Mouse (Mus musculus) CH12.LX (cell line): ENCODE measurements around the gene Mtfr1l. TPM values are rescaled to one million over a fixed set of nuclear protein-coding genes. Genes with fewer than 3 reads are reported as not detected.

Source experiments
- DNase-seq: peaks from one replicate; pipeline ENCODE4 v3.0.0-alpha.2; 2013; ENCODE audit errors: extremely low read depth
- H3K27ac ChIP-seq: 2 replicates; pipeline ENCODE4 v1.5.1; 2012; ENCODE audit warnings: low read depth, mild to moderate bottlenecking, control low read depth, moderate library complexity; ENCODE audit not compliant: insufficient read depth
- H3K27me3 ChIP-seq: replicated peaks from 2 replicates; pipeline ENCODE3; 2012; ENCODE audit warnings: inconsistent platforms
- H3K36me3 ChIP-seq, 2 experiments: replicated peaks in 1 of 2; 2 replicates each; pipeline versions ENCODE3 to v1.6.1; 2012; ENCODE audit warnings: inconsistent platforms in 1 of 2, low read length in 1 of 2, mild to moderate bottlenecking in 1 of 2, mixed read lengths in 1 of 2, moderate library complexity in 1 of 2; ENCODE audit not compliant: control insufficient read depth in 1 of 2, insufficient read depth in 1 of 2
- H3K4me1 ChIP-seq, 2 experiments: 2 replicates each; pipeline ENCODE4 v1.6.1; 2012; ENCODE audit warnings: inconsistent platforms in 1 of 2, moderate library complexity in 1 of 2; ENCODE audit not compliant: insufficient read depth in 2 of 2, control insufficient read depth in 1 of 2
- H3K4me2 ChIP-seq: 2 replicates; pipeline ENCODE4 v1.6.1; 2012; ENCODE audit warnings: low read depth, mild to moderate bottlenecking, control low read depth; ENCODE audit not compliant: poor library complexity, insufficient read depth, severe bottlenecking
- H3K4me3 ChIP-seq, 3 experiments: fragments of 150-350 bp in 1 of 3; sonication (generic) in 1 of 3; replicated peaks in 1 of 3; 2 replicates each; pipeline versions ENCODE3 to v1.5.1; 2011 to 2012; ENCODE audit warnings: low read depth in 2 of 3, low read length in 2 of 3, mild to moderate bottlenecking in 2 of 3, moderate library complexity in 2 of 3, control low read depth in 1 of 3, improper control_type of control experiment in 1 of 3, inconsistent platforms in 1 of 3, mixed read lengths in 1 of 3; ENCODE audit not compliant: poor library complexity in 1 of 3
- H3K79me2 ChIP-seq: replicated peaks from 2 replicates; pipeline ENCODE4 v1.6.1; 2012; ENCODE audit warnings: mild to moderate bottlenecking, moderate library complexity; ENCODE audit not compliant: control insufficient read depth, poor library complexity, insufficient read depth, severe bottlenecking; ENCODE audit errors: extremely low read depth
- H3K9ac ChIP-seq: 2 replicates; pipeline ENCODE4 v1.6.1; 2012; ENCODE audit warnings: low read depth, mild to moderate bottlenecking, control low read depth, moderate library complexity; ENCODE audit not compliant: insufficient read depth
- H3K9me3 ChIP-seq: replicated peaks from 2 replicates; pipeline ENCODE3; 2012; ENCODE audit warnings: low read length, inconsistent platforms, mixed read lengths
- CTCF ChIP-seq, 2 experiments: IDR thresholded peaks in 1 of 2; conservative IDR thresholded peaks in 1 of 2; 2 replicates each; pipeline ENCODE4 v1.5.1; 2011 to 2012; ENCODE audit warnings: low read depth in 2 of 2, low read length in 2 of 2, improper control_type of control experiment in 1 of 2, inconsistent platforms in 1 of 2, mild to moderate bottlenecking in 1 of 2, moderate library complexity in 1 of 2
- E2F4 ChIP-seq: IDR thresholded peaks from 2 replicates; pipeline ENCODE4 v1.6.1; 2011; ENCODE audit warnings: low read depth, low read length, improper control_type of control experiment; ENCODE audit not compliant: insufficient replicate concordance
- EP300 ChIP-seq: IDR thresholded peaks from 2 replicates; pipeline ENCODE4 v1.6.1; 2011; ENCODE audit warnings: low read length, improper control_type of control experiment
- GABPA ChIP-seq: IDR thresholded peaks from 2 replicates; pipeline ENCODE4 v1.6.1; 2012; ENCODE audit warnings: low read depth, low read length, improper control_type of control experiment, inconsistent platforms; ENCODE audit not compliant: insufficient replicate concordance
- IRF4 ChIP-seq: IDR thresholded peaks from 2 replicates; pipeline ENCODE4 v1.6.1; 2014; ENCODE audit warnings: low read depth, mild to moderate bottlenecking, inconsistent platforms, low read length, improper control_type of control experiment
- JUN ChIP-seq: IDR thresholded peaks from 2 replicates; pipeline ENCODE4 v1.6.1; 2011; ENCODE audit warnings: low read depth, mild to moderate bottlenecking, low read length, improper control_type of control experiment, moderate library complexity; ENCODE audit not compliant: insufficient read depth
- JUND ChIP-seq: conservative IDR thresholded peaks from 2 replicates; pipeline ENCODE4 v1.6.1; 2011; ENCODE audit warnings: low read depth, low read length, improper control_type of control experiment
- KAT2A ChIP-seq: IDR thresholded peaks from 2 replicates; pipeline ENCODE4 v1.6.1; 2012; ENCODE audit warnings: low read length, improper control_type of control experiment, inconsistent platforms; ENCODE audit not compliant: insufficient replicate concordance
- MAZ ChIP-seq: IDR thresholded peaks from 2 replicates; pipeline ENCODE4 v1.6.1; 2012; ENCODE audit warnings: low read depth, mild to moderate bottlenecking, inconsistent platforms, low read length, improper control_type of control experiment, moderate library complexity
- MEF2A ChIP-seq: IDR thresholded peaks from 2 replicates; pipeline ENCODE4 v1.6.1; 2014; ENCODE audit warnings: low read depth, mild to moderate bottlenecking, inconsistent platforms, low read length, improper control_type of control experiment, borderline replicate concordance
- MXI1 ChIP-seq: IDR thresholded peaks from 2 replicates; pipeline ENCODE4 v1.6.1; 2011; ENCODE audit warnings: mild to moderate bottlenecking, low read depth, low read length, improper control_type of control experiment
- MYC ChIP-seq: IDR thresholded peaks from 2 replicates; pipeline ENCODE4 v1.6.1; 2011; ENCODE audit warnings: low read depth, mild to moderate bottlenecking, improper control_type of control experiment, low read length
- NELFE ChIP-seq: IDR thresholded peaks from 2 replicates; pipeline ENCODE4 v1.6.1; 2011; ENCODE audit warnings: low read depth, low read length, improper control_type of control experiment
- POLR2AphosphoS2 ChIP-seq: IDR thresholded peaks from 2 replicates; pipeline ENCODE4 v1.6.1; 2011; ENCODE audit warnings: low read depth, low read length, improper control_type of control experiment
- RAD21 ChIP-seq: IDR thresholded peaks from 2 replicates; pipeline ENCODE4 v1.6.1; 2011; ENCODE audit warnings: low read depth, mild to moderate bottlenecking, low read length, improper control_type of control experiment, moderate library complexity
- RCOR1 ChIP-seq: conservative IDR thresholded peaks from 2 replicates; pipeline ENCODE4 v1.6.1; 2012; ENCODE audit warnings: low read depth, mild to moderate bottlenecking, inconsistent platforms, low read length, improper control_type of control experiment
- TCF12 ChIP-seq: IDR thresholded peaks from 2 replicates; pipeline ENCODE4 v1.6.1; 2014; ENCODE audit warnings: low read depth, mild to moderate bottlenecking, inconsistent platforms, low read length, improper control_type of control experiment
- USF2 ChIP-seq: conservative IDR thresholded peaks from 2 replicates; pipeline ENCODE4 v1.6.1; 2011; ENCODE audit warnings: low read depth, low read length, improper control_type of control experiment
- ZKSCAN1 ChIP-seq: IDR thresholded peaks from 2 replicates; pipeline ENCODE4 v1.6.1; 2012; ENCODE audit warnings: low read depth, inconsistent platforms, low read length, improper control_type of control experiment, borderline replicate concordance
- ZMIZ1 ChIP-seq: IDR thresholded peaks from 2 replicates; pipeline ENCODE4 v1.6.1; 2012; ENCODE audit warnings: low read depth, mild to moderate bottlenecking, inconsistent platforms, low read length, improper control_type of control experiment
- ZNF384 ChIP-seq: IDR thresholded peaks from 2 replicates; pipeline ENCODE4 v1.6.1; 2012; ENCODE audit warnings: low read depth, low read length, improper control_type of control experiment, inconsistent platforms
- dilution Hi-C: fragments of 300-500 bp; cut with MboI; formaldehyde crosslinking; loops from 2 replicates; pipeline ENCODE4 v1.14.3; 2020; ENCODE audit warnings: low sequenced_read_pairs; ENCODE audit not compliant: extremely low pct_unique_long_range_greater_than_20kb, extremely low pct_ligation_motif_present
- in situ Hi-C: fragments of 300-500 bp; cut with MboI; formaldehyde crosslinking; loops from 3 replicates; pipeline ENCODE4 v1.14.3; 2019; ENCODE audit warnings: low sequenced_read_pairs, low pct_ligation_motif_present, low pct_unique_long_range_greater_than_20kb, mixed read lengths
- polyA plus RNA-seq: library from polyadenylated mRNA; unstranded; fragments of >175 nt; gene quantifications from 2 replicates; pipeline ENCODE4 v1.2.1, GENCODE M21; 2012; ENCODE audit warnings: low read depth; ENCODE audit not compliant: insufficient read length
- total RNA-seq, 2 experiments: library from RNA; depleted of rRNA; stranded (reverse); fragments of 300-350 nt in 1 of 2; fragments of >200 nt in 1 of 2; gene quantifications; 2 replicates each; pipeline ENCODE4 v1.2.3; 2012 to 2014

Mtfr1l gene
- total and polyA plus RNA-seq, 3 experiments = 16.2 to 36.5 (median 34.0) TPM

DNA sequence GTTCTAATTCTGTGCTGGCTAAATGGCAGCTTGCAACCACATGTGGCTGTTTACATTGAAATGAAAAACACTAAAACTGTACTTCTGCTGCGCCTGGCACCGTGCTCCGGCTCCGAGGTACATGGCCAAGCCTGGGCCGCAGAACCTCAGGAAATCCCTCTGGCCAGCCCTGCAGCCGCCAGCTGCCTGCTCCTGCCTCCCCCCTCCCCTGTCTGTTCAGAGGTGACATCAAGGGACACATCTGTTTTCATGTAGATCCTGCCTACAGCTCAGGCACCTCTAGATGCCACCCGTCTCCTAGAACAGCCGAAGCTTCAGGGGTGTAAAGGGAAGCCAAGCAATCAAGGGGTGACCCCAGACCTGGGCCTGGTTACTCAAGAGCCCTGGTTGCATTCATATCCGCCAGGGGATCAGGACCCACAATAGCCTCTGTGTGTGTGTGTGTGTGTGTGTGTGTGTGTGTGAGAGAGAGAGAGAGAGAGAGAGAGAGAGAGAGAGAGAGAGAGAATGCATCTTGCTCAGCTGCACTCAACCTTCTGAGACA lies 23.5 kb upstream of the Mtfr1l start:
- in situ Hi-C loops = no loop called here
- H3K4me2 ChIP-seq = no peak overlapping the region
- no peaks in the 10 kb centered on the region for H3K79me2 ChIP-seq
- H3K36me3 ChIP-seq = no peaks in the 10 kb centered on the region
- peaks cover 0 to 41% of the 10 kb centered on the region in 2 experiments; a peak in 3 of 4 replicates for H3K4me1 ChIP-seq
- no peaks in the 10 kb centered on the region for H3K9me3 ChIP-seq
- TF ChIP-seq GABPA = no peak
- TF ChIP-seq MXI1 = no peak
- no peak for TF ChIP-seq RCOR1
- TF ChIP-seq JUN = no peak
- no peak for TF ChIP-seq MAZ
- no peak for TF ChIP-seq RAD21
- TF ChIP-seq ZKSCAN1 = no peak
- no peak for TF ChIP-seq ZNF384
- no peak for TF ChIP-seq JUND
- TF ChIP-seq KAT2A = no peak
- no peak for TF ChIP-seq POLR2AphosphoS2
- TF ChIP-seq IRF4 = no peak
- no peak for TF ChIP-seq USF2
- no peak for TF ChIP-seq TCF12
- TF ChIP-seq EP300 = no peak
- TF ChIP-seq, all 38 proteins: peak for 0
- Histone ChIP-seq H3K27me3 (no peaks in the 10 kb centered on the region), H3K4me3 (no peak overlapping the region), H3K9ac (no peak overlapping the region), H3K27ac (no peak overlapping the region)
- dilution Hi-C loops = no loop called here
- no peak for DNase-seq

DNA sequence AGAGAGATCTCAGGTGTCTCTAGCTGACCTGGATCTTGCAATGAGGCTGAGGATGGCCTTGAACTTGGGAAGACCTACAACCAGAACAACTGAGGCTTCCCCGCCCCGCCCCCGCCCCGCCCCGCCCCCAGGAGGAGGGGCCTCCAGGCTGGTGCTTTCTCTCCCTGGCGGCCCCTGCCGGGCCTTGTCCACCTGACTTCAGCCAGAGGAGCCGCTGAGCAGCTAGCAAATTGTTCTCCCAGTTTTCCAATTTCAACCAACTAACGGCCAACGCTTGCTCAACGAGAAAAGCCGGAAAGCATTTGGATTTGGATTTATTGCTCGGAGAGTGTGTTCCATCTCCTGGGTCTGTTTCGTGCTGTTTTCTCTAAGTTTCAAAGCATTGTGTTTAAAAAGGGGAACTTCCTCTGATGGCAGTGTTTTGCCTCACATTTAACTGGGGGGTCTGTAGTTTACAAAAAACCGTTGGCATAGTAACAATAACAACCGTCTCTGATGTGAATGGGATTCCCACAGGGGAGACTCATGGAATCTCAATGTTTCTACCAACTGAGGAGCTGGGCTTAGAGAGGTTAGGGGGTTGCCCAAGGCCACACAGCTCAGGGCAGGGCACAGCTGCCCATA lies 22.6 kb upstream of the Mtfr1l start:
- no peak for DNase-seq
- in situ Hi-C loops = no loop called here
- no peak overlapping the region for H3K9ac ChIP-seq

More for the DNA sequence above, 22.6 kb upstream of the Mtfr1l start:
- no peaks in the 10 kb centered on the region for H3K27me3 ChIP-seq
- H3K4me2 ChIP-seq = no peak overlapping the region
- H3K4me3 ChIP-seq = no peak overlapping the region
- no peaks in the 10 kb centered on the region for H3K9me3 ChIP-seq
- peaks cover 0 to 35% of the 10 kb centered on the region in 2 experiments; a peak in 2 of 4 replicates for H3K4me1 ChIP-seq
- no peak overlapping the region for H3K27ac ChIP-seq
- TF ChIP-seq ZMIZ1 (no peak), NELFE (no peak), TCF12 (no peak), MEF2A (no peak), CTCF (conservative IDR thresholded peaks at IDR 0.05 in 1 of 2, IDR thresholded peaks at IDR 0.05 in 1 of 2; ENCODE audit: low read depth in 2 of 2, low read length in 2 of 2) (no peak), IRF4 (no peak), E2F4 (no peak), MYC (no peak)
- TF ChIP-seq, all 38 proteins: peak for 0
- dilution Hi-C loops = no loop called here
- H3K79me2 ChIP-seq = no peaks in the 10 kb centered on the region
- H3K36me3 ChIP-seq = no peaks in the 10 kb centered on the region
